Mouse (Mus musculus) small intestine, adult 2 months (tissue): ENCODE results near the gene Ankrd24. TPM values are rescaled to one million over a fixed set of nuclear protein-coding genes. Genes with fewer than 3 reads are reported as not detected.

Source experiments
- H3K27ac ChIP-seq: fragments of 200-500 bp; 2 replicates; pipeline ENCODE4 v1.5.1; 2012; ENCODE audit warnings: low read depth, low read length, control low read depth, inconsistent platforms; ENCODE audit not compliant: insufficient read depth
- H3K27me3 ChIP-seq: fragments of 200-500 bp; 2 replicates; pipeline ENCODE4 v1.6.1; 2012; ENCODE audit warnings: mild to moderate bottlenecking, moderate library complexity, low read length, inconsistent platforms; ENCODE audit not compliant: control insufficient read depth, insufficient read depth
- H3K36me3 ChIP-seq: fragments of 200-500 bp; 2 replicates; pipeline ENCODE4 v1.6.1; 2012; ENCODE audit warnings: mild to moderate bottlenecking, low read length, control low read depth, inconsistent platforms; ENCODE audit not compliant: control insufficient read depth, insufficient read depth
- H3K4me1 ChIP-seq: fragments of 200-500 bp; 2 replicates; pipeline ENCODE4 v1.6.1; 2012; ENCODE audit warnings: low read length, inconsistent platforms, mixed read lengths; ENCODE audit not compliant: control insufficient read depth, insufficient read depth, insufficient read length
- H3K4me3 ChIP-seq: fragments of 200-500 bp; 2 replicates; pipeline ENCODE4 v1.5.1; 2012; ENCODE audit warnings: low read depth, mild to moderate bottlenecking, control low read depth, inconsistent platforms, low read length, moderate library complexity
- CTCF ChIP-seq: fragments of 200-500 bp; IDR thresholded peaks from 2 replicates; pipeline ENCODE4 v1.5.1; 2012; ENCODE audit warnings: low read depth, mild to moderate bottlenecking, control low read depth, inconsistent platforms, low read length, moderate library complexity, mixed read lengths; ENCODE audit not compliant: insufficient replicate concordance, insufficient read length; ENCODE audit errors: extremely low read depth
- POLR2A ChIP-seq: fragments of 200-500 bp; IDR thresholded peaks from 2 replicates; pipeline ENCODE4 v1.6.1; 2012; ENCODE audit warnings: low read depth, mild to moderate bottlenecking, control low read depth, inconsistent platforms, low read length, moderate library complexity
- WGBS: fragments of 180-500 bp; shearing (Covaris S2); methylation state at CpG from one replicate; pipeline ENCODE4 v1.1.7; 2018; 5-methylcytosine and 5-hydroxymethylcytosine counted together
- polyA plus RNA-seq: library from polyadenylated mRNA; depleted of rRNA; stranded (reverse); fragments of >200 nt; gene quantifications from 2 replicates; pipeline ENCODE4 v1.2.3, GENCODE M21; 2012

The Ankrd24 gene
- polyA plus RNA-seq, 1 experiment, result 11.3 TPM

DNA sequence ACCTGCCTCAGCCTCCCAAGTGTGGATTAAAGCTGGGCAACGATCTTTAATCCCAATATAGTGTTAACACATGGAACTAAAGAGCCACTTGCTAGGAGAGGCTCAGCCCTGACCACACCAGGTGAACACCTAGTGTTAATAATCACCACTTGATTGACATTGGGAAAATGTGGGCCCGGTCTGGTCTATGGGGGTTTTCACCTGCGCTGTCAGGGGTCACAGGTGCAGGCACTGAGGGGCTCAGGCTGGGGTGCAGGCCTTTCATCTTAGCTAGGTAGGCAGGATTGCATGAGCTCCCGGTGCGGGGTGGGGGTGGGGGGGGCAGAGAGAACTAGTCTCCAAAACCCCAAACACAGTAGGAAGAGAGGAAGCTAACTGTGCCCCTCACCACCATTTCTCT lies 28.7 kb upstream of the Ankrd24 start:
- H3K36me3 ChIP-seq, result no peaks in the 10 kb centered on the region
- 71% methylated on average over 5 of the region's 5 CpGs for WGBS
- H3K27me3 ChIP-seq, result no peaks in the 10 kb centered on the region
- H3K4me3 ChIP-seq, result no peak overlapping the region
- H3K4me1 ChIP-seq, result peaks cover 19% of the 10 kb centered on the region
- H3K27ac ChIP-seq, result no peak overlapping the region
- TF ChIP-seq CTCF (no peak), POLR2A (no peak)

DNA sequence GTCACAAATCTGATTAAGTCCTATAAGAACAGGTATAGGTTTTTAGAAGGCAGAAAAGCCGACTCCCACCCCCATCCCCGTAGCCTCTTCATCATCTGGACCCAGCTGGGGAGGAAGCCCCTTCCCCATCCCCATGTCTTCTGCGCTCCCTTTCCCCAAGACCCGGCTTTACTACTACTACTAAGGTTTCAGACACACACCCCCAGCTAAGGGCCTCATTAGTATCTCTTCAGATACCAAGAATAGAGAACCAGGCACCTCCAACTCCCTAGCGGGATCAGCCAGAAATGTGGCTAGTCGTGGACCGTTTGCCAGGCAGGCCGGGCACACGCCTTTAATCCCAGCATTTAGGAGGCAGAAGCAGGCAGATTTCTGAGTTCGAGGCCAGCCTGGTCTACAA lies 28.2 kb upstream of the Ankrd24 start:
- no peak for TF ChIP-seq CTCF
- no peak for TF ChIP-seq POLR2A
- H3K4me1 ChIP-seq, result peaks cover 21% of the 10 kb centered on the region
- no peak overlapping the region for H3K27ac ChIP-seq
- no peaks in the 10 kb centered on the region for H3K36me3 ChIP-seq
- H3K4me3 ChIP-seq, result no peak overlapping the region
- H3K27me3 ChIP-seq, result no peaks in the 10 kb centered on the region
- 77% methylated on average over 10 of the region's 10 CpGs for WGBS

DNA sequence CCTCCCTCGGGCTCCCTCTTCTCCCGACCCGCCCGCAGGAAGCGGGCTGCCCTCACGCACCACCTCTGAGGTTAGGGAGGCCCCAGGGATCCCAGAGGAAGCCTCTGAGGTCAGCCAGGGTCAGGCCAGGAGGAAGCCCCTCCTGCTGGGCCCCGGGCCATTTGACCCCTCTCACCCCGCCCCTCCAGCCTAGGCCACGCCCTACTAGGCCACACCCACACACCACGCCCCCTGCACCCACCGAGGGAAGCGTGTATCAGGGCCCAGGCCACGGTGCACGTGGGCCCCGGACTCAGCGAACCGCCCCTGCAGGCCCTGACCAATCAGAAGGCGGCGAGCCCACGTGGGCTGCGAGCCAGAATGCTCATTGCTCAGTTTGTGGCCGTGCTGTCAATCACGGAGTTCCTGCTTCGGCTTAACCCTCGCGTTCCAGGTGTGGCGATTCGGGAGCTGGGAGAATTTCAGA lies 27.6 kb upstream of the Ankrd24 start, which contains the start of gene Tle6:
Gene Tle6, minus strand, starts transcription at position 336 of the 466 bp plus-strand sequence.
- no peak for TF ChIP-seq CTCF
- no peak for TF ChIP-seq POLR2A
- peak within 1 kb of the TSS; percentile 54 for H3K4me3 ChIP-seq
- H3K36me3 ChIP-seq, result no peaks in the 10 kb centered on the region
- no peak within 1 kb of the TSS for H3K27ac ChIP-seq
- under 1% methylated on average over 28 of the region's 28 CpGs for WGBS
- H3K27me3 ChIP-seq, result no peaks in the 10 kb centered on the region
- H3K4me1 ChIP-seq, result peaks cover 21% of the 10 kb centered on the region

DNA sequence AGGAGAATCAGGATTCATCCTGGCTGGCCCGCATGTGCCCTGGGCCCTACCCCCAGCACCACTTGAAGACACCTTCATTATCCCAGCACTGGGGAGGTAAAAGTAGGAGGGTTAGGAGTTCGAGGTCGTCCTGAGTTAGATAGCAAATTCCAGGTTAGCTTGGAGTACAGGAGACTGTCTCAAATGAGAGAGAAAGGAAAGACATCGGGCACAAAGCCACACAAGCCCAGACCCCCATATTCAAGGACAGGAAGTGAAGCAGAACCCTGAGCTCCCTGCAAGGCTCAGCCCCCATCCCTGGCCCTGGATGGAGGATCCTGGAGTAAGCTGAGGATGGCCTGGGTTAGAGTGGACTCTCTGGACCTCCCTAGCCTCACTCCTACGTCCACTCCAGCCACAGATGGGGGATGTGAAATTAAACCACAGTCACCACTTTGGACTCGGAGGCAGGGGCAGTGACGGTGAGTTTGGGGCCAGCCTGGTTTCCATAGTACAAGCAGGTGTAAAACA lies 26.9 kb upstream of the Ankrd24 start:
- WGBS, result 42% methylated on average over 7 of the region's 7 CpGs
- Histone ChIP-seq H3K4me3 (peak overlapping the region; percentile 54), H3K27me3 (no peaks in the 10 kb centered on the region), H3K4me1 (peaks cover 19% of the 10 kb centered on the region), H3K27ac (no peak overlapping the region), H3K36me3 (no peaks in the 10 kb centered on the region)
- TF ChIP-seq CTCF, result no peak

DNA sequence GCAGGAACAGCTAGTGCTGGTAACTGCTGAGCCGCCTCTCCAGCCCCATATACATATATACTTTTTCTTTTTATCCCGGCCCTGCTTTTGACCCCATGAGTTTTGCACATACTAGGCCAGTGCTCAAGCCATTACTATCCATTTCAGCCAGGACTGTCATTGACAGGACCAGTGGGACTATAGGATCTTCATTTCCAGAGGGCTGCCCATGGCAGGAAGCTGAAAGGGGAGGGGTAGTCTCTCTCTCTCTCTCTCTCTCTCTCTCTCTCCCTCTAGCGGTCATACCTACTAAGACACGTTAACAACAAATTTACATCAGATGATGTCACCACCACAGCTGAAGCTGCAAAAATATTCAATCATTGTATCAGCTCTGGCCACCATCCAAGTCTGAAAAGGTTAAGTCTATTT lies 25.6 kb upstream of the Ankrd24 start:
- peaks cover 18% of the 10 kb centered on the region for H3K4me1 ChIP-seq
- H3K27ac ChIP-seq, result no peak overlapping the region
- no peak overlapping the region for H3K4me3 ChIP-seq
- no peaks in the 10 kb centered on the region for H3K27me3 ChIP-seq
- WGBS, result 30% methylated on average over 4 of the region's 4 CpGs
- no peaks in the 10 kb centered on the region for H3K36me3 ChIP-seq
- TF ChIP-seq CTCF, result peak; percentile 64; the same call in 1 of the 2 replicates
- no peak for TF ChIP-seq POLR2A

DNA sequence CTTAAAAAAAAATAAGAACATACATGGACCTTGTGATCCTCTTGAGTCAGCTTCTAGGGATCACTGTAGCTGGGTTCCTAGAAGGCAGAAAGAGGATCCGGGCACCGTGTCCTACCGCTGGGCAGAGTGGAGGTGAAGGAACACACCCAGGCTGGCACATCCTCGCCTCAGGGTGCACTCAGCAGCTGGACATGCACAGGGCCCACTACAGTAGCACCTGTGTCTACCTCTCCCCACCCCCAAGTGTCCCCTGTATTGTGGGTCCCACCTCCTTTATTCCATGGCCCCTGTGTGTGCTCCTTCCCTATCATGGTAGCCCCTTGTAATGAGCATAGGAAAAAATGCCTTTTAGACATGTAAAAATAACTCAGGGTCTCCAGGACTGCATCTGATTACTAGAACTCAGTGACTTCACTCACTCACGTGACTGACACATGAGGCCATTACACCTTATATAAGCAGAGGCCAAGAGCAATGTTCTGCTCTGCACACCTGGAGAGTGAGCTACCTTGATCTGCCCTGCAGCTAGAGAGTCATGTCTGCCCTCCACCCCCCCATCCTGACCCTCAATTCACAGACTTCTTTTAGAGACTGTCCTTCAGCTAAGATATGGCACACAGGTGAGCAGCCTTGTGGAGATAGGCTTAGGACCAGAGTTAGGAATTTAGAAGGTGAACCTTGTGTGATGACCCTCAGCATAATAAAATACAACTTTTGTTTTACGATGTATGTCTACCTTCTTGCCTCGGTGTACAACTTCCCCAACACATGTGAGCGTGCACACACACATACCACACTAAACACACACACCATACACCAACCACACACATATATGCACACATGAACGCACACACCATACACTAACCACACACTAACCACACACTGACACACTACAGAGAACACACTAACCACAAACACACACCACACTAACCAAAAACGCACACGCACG lies 24.0 kb upstream of the Ankrd24 start:
- peaks cover 18% of the 10 kb centered on the region for H3K4me1 ChIP-seq
- no peak overlapping the region; the same call in 1 of the 2 replicates for H3K27ac ChIP-seq
- peak overlapping the region; percentile 42 for H3K4me3 ChIP-seq
- no peaks in the 10 kb centered on the region for H3K27me3 ChIP-seq
- no peak for TF ChIP-seq CTCF
- TF ChIP-seq POLR2A, result no peak
- WGBS, result 71% methylated on average over 12 of the region's 12 CpGs
- H3K36me3 ChIP-seq, result no peaks in the 10 kb centered on the region

DNA sequence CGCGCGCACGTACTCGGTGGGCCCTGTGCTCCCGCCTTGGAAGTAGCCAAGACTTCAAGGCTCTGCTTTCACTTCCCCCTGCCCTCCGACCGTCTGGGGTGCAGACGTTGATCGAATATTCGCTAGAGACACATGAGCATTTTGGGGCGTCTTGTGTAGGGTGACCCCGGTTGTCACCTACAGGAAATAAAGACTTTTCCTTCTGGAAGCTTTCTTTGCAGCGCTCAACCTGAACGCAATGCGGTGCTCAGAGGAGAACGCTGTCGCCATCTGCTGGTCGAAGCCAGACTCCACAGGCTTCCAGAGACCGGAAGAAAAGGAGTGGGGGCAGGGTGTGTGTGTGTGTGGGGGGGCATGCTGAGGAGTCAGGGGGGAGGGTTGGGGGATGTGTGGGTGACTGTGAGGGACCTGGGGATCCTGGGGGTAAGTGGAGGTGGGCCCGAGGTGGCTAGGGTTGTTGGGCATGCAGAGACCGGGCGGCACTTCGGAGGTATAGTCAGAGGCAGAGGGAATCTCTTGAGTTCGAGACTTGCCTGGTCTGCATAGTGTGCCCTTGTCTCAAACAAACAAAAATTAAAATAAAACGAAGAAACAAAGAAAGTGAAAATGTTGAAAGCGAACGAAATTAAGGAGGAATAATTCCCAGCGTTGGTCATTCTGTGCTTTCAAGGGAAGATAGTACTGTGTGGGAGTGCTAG lies 23.2 kb upstream of the Ankrd24 start:
- peak; percentile 90 for TF ChIP-seq CTCF
- no peak for TF ChIP-seq POLR2A
- 18% methylated on average over 29 of the region's 29 CpGs for WGBS

More for the DNA sequence above, 23.2 kb upstream of the Ankrd24 start:
- H3K27ac ChIP-seq, result peak overlapping the region; percentile 82
- no peaks in the 10 kb centered on the region for H3K36me3 ChIP-seq
- H3K27me3 ChIP-seq, result no peaks in the 10 kb centered on the region
- H3K4me1 ChIP-seq, result peaks cover 15% of the 10 kb centered on the region
- peak overlapping the region; percentile 59 for H3K4me3 ChIP-seq
